Mouse (Mus musculus) heart, adult 2 months (tissue): ENCODE measurements at regions not wholly inside any gene's neighbourhood (a gene's known extent, or its start where the extent isn't known, plus 50 kb on each side); places are given as distances from the start of the nearest gene placed in this dataset.

ENCODE experiments used
- DNase-seq, 2 experiments: peaks; one replicate each; pipeline ENCODE4 v3.0.0; 2021
- H3K27ac ChIP-seq: fragments of 200-600 bp; 2 replicates; pipeline ENCODE4 v1.8.1; 2022
- H3K27me3 ChIP-seq: fragments of 200-500 bp; 2 replicates; pipeline ENCODE4 v1.6.1; 2012; ENCODE audit warnings: mild to moderate bottlenecking, low read length, inconsistent platforms, mixed read lengths; ENCODE audit not compliant: control insufficient read depth, insufficient read depth
- H3K36me3 ChIP-seq: fragments of 200-500 bp; 2 replicates; pipeline ENCODE4 v1.6.1; 2012; ENCODE audit warnings: low read length, inconsistent platforms; ENCODE audit not compliant: control insufficient read depth, insufficient read depth
- H3K4me1 ChIP-seq: fragments of 200-500 bp; 2 replicates; pipeline ENCODE4 v1.6.1; 2011; ENCODE audit warnings: low read length; ENCODE audit not compliant: control insufficient read depth, insufficient read depth
- H3K4me3 ChIP-seq: fragments of 200-600 bp; 2 replicates; pipeline ENCODE4 v1.8.1; 2022
- H3K79me2 ChIP-seq: fragments of 200-500 bp; replicated peaks from 2 replicates; pipeline ENCODE4 v1.6.1; 2012; ENCODE audit warnings: mild to moderate bottlenecking, inconsistent platforms, low read length, moderate library complexity, mixed read lengths; ENCODE audit not compliant: control insufficient read depth, insufficient read depth
- H3K9ac ChIP-seq: fragments of 200-500 bp; 2 replicates; pipeline ENCODE4 v1.6.1; 2012; ENCODE audit warnings: low read depth, mild to moderate bottlenecking, control low read depth, inconsistent platforms, low read length, mixed read lengths
- CTCF ChIP-seq: fragments of 200-600 bp; IDR thresholded peaks from 2 replicates; pipeline ENCODE4 v1.8.1; 2022; ENCODE audit warnings: antibody characterized with exemption, mild to moderate bottlenecking, moderate library complexity
- EP300 ChIP-seq: fragments of 200-500 bp; IDR thresholded peaks from 2 replicates; pipeline ENCODE4 v1.6.1; 2011; ENCODE audit warnings: low read depth, low read length, control low read depth; ENCODE audit not compliant: insufficient read depth
- POLR2A ChIP-seq: fragments of 200-500 bp; IDR thresholded peaks from 2 replicates; pipeline ENCODE4 v1.6.1; 2011; ENCODE audit warnings: mild to moderate bottlenecking, low read depth, low read length, control low read depth; ENCODE audit not compliant: insufficient read depth
- WGBS: fragments of 180-500 bp; shearing (Covaris S2); methylation state at CpG from one replicate; pipeline ENCODE4 v1.1.7; 2018; 5-methylcytosine and 5-hydroxymethylcytosine counted together
- intact Hi-C: fragments of 180-260 bp; cut with DNase I; formaldehyde crosslinking; loops from one replicate; pipeline ENCODE4 v1.15.1; 2025

DNA sequence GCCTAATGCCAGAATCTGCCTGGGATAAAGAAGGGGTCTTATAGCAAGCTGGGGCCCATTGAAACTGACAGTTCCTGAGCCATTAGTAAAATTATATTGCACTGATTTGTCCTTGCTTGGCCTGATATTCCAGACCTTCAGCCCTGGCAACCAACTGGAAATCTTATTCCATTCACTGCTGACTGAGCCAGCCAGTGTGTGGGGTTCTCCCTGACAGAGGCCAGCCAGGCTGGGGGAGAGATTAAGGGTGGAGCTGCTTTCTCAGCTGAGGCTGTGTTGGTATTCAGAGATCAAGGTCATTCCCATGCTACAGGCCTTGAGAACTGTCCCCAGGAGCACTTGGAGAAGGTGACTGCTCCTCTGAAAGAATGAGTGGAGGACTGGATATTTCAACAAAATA, 226.9 kb downstream of the Ar start:
- no peaks in the 10 kb centered on the region for H3K27me3 ChIP-seq
- no peak overlapping the region for H3K4me3 ChIP-seq
- no peaks in the 10 kb centered on the region for H3K79me2 ChIP-seq
- TF ChIP-seq POLR2A (no peak), EP300 (no peak), CTCF (no peak)
- no peak overlapping the region for H3K9ac ChIP-seq
- H3K4me1 ChIP-seq, result peaks cover 1% of the 10 kb centered on the region; the same call in 1 of the 2 replicates
- DNase-seq, result peak; percentile 21 to 30
- H3K27ac ChIP-seq, result no peak overlapping the region; the same call in 1 of the 2 replicates
- peaks cover 2% of the 10 kb centered on the region; the same call in 1 of the 2 replicates for H3K36me3 ChIP-seq
- intact Hi-C loops, result no loop called here

DNA sequence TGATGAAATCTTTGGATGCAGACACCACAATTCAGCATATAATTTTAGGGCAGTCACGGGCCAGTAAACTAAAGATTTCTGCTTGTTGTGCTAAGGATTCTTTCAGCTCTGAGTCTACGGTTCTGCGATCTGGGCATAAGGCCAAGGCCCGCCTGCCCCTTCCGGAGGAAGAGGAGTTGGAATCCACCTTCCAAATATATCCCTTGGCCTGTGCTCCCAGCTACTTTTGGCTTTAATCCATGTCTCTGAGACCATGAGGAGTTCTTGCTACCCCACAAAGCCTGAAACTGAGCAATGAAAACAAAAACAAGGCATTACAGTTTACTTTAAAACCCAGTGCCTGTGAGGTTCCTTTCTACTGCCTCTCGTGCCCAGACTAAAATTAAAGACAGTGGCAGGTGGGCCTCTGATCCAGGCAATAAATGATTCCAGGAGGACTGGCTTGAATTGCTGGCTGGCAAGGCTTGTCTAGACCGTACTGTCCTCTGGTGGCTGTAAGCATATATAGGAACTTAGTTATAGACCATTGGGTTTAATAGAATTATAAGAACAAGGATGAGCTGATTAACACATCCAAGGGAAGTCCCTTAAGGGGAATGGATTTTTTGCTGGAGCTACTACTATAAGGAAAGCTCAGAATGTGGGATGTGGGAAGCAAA, 231.8 kb downstream of the Ar start:
- 20% methylated on average over 7 of the region's 7 CpGs for WGBS
- H3K79me2 ChIP-seq, result no peaks in the 10 kb centered on the region
- no peaks in the 10 kb centered on the region for H3K27me3 ChIP-seq
- peak overlapping the region; percentile 59 for H3K27ac ChIP-seq
- TF ChIP-seq EP300 (0 out of 2 replicates have a peak, but pooled peaks have one; percentile 39), POLR2A (no peak), CTCF (peak; percentile 71)
- intact Hi-C loops, result loop anchor here (5.0 kb wide), 1 partner anchor 228 kb away; no protein-coding TSS in a partner anchor
- H3K36me3 ChIP-seq, result peaks cover 2% of the 10 kb centered on the region; the same call in 1 of the 2 replicates
- DNase-seq, result peak; percentile 69 to 76
- peaks cover 1% of the 10 kb centered on the region; the same call in 1 of the 2 replicates for H3K4me1 ChIP-seq
- H3K4me3 ChIP-seq, result peak overlapping the region; percentile 26; the same call in 1 of the 2 replicates
- no peak overlapping the region; the same call in 1 of the 2 replicates for H3K9ac ChIP-seq

DNA sequence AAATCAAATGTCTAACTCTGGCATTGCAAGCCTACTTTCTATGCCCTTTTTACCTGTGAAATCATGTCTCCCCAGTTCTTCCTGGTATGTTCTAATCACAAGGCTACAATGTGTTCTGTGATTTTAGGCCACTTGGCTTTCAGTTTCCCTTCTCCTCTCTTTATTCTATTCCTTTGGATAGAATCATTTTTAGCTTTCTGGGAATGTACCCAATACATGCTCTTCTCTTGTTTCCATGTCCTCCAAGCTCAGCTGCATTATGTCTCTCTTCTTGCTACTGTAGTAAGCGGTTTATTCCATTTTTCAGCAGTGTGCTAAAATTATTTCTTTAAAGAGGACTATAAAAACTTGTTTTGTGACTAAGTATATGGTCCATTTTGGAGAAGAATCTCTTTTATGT, 235.4 kb downstream of the Ar start:
- Histone ChIP-seq H3K27ac (no peak overlapping the region), H3K9ac (no peak overlapping the region), H3K4me1 (no peaks in the 10 kb centered on the region), H3K27me3 (no peaks in the 10 kb centered on the region), H3K79me2 (no peaks in the 10 kb centered on the region), H3K4me3 (no peak overlapping the region), H3K36me3 (no peaks in the 10 kb centered on the region; the same call in 1 of the 2 replicates)
- intact Hi-C loops, result loop anchor here (5.0 kb wide), 1 partner anchor 232 kb away; no protein-coding TSS in a partner anchor
- TF ChIP-seq POLR2A (no peak), CTCF (no peak), EP300 (no peak)
- WGBS, result 82% methylated on average over 1 of the region's 1 CpGs
- DNase-seq, result no peak

DNA sequence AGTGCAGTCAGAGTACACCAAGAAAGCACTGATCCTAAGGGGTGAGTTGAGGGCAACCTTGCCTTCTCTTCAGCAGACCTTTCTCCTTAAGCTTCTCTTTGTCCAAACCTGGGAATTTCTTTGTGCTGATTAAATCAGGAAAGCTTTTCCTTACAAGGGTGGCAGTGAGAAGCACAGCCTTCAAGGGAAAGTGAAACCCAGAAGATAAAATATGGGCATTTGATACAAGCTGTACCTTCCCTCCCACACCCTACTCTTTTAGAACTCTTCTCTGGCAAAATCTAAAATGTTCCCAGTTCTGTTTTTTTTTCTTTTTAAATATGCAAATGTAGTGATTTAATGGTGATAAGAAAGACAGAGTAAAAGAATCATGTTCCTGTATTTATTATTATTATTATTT, 243.8 kb downstream of the Ar start:
- Histone ChIP-seq H3K79me2 (no peaks in the 10 kb centered on the region), H3K4me1 (no peaks in the 10 kb centered on the region), H3K9ac (no peak overlapping the region), H3K4me3 (no peak overlapping the region), H3K27me3 (no peaks in the 10 kb centered on the region), H3K36me3 (no peaks in the 10 kb centered on the region), H3K27ac (no peak overlapping the region)
- no peak for DNase-seq
- TF ChIP-seq EP300, result no peak
- intact Hi-C loops, result no loop called here

DNA sequence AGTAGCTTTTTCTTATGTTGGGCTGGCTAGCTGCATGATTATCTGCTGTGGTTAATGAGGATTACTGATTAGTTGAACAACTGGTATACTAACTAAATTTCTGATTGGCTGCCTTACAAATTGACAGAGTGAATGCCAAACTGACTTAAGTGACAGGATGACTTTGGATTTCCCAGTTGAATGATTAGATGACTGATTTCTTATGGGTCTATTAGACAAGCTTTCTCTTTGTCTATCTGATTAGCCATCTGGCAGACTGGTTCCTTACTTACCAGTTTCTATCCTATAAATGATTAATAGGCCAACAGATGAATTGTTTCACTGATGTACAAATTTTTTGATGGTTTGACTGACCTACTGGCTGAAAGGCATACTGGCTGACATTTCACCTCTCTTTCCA, 260.5 kb downstream of the Ar start:
- DNase-seq, result no peak
- Histone ChIP-seq H3K4me3 (no peak overlapping the region), H3K4me1 (no peaks in the 10 kb centered on the region), H3K27ac (no peak overlapping the region), H3K36me3 (no peaks in the 10 kb centered on the region), H3K9ac (no peak overlapping the region), H3K27me3 (no peaks in the 10 kb centered on the region), H3K79me2 (no peaks in the 10 kb centered on the region)
- intact Hi-C loops, result no loop called here
- TF ChIP-seq EP300, result no peak
- TF ChIP-seq CTCF, result no peak
- TF ChIP-seq POLR2A, result no peak

DNA sequence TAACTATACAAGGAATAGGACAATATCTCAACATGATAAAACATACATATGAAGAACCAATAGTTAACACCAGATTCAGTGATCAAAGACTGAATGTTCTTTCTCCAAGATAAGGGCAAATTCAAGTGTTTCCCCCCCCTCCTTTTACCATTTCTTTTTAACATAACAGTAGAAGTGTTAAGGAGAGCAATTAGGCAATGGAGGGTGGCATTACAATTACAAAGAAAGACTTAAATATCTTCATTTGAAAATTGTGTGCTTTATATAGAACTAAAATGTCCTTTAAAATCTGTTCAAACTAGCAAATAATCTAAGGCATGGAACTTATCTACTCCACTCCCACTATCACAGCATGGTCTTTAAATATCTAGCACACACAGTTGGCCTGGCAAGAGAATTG, 270.9 kb downstream of the Ar start:
- DNase-seq, result no peak
- no peaks in the 10 kb centered on the region for H3K79me2 ChIP-seq
- no peak overlapping the region for H3K9ac ChIP-seq
- intact Hi-C loops, result no loop called here
- no peak overlapping the region for H3K27ac ChIP-seq
- no peaks in the 10 kb centered on the region for H3K4me1 ChIP-seq
- H3K36me3 ChIP-seq, result no peaks in the 10 kb centered on the region
- TF ChIP-seq POLR2A (no peak), CTCF (no peak), EP300 (no peak)
- no peak overlapping the region for H3K4me3 ChIP-seq
- H3K27me3 ChIP-seq, result no peaks in the 10 kb centered on the region
